Mouse (Mus musculus) testis, postnatal 10 days (tissue): ENCODE data around the gene Myo1d.

Source experiments
- DNase-seq: peaks from one replicate; pipeline ENCODE4 v3.0.0; 2021; ENCODE audit warnings: low spot score

The Myo1d gene

DNA sequence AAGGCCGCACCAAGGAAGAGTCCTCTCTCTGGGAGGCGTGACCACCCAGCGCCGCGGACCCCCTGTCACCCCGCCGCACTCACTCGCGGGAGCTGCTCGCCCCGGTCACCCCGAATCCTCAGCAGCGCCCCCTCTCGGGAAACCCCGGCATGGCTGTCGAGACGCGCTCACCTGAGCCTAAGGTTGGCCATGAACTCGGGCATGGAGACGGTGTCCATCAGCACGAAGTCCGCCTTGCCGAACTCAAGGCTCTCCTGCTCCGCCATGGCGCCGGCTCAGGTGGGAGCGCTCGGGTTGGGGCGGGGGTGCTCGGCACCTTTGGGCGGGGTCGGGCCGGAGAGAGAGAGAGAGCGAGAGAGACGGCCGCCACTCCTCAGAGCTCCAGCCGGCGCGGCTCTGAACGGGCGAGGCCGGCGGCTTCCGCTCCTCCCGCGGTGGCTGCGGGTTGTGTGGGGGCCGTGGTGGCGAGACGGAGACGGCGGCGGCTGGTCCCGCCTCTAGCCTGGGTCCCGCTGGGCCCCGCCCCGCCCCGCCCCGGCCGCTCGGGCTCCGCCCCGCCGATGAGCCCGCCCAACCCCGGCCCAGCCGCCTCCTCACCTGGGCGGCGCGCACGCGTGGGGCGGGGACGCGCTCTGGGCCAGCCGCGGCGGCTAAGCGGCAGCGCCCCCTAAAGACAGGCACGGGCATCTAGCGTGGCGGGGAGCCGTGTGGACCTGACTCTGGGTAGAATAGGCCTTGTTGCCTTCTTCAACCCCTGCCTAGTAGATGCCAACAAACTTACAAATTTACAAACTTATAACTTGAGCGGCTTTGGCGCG is at the start of gene Myo1d:
Myo1d (minus strand) TSS at position 499 of the 818 bp plus-strand sequence.
- DNase-seq: peak; percentile 95

DNA sequence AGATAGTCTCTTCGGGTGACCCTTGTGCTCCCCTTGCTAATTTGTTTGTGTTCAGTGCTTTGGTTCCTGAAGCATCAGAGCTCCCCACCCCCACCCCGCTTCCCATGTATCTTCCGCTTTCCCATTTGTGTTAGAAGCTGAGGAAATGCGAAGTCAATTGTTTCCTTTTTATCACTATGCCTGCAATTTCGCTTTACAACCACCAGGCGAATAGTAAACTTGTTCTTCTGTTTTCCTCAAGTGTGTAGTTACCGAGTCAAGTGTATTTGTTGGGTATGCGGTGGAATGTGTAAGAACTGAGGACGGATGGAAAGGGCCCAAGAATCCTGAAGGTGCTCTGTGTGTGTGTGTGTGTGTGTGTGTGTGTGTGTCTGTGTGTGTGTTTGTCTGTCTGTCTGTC is 42.0 kb upstream of the Myo1d start:
- DNase-seq: no peak

DNA sequence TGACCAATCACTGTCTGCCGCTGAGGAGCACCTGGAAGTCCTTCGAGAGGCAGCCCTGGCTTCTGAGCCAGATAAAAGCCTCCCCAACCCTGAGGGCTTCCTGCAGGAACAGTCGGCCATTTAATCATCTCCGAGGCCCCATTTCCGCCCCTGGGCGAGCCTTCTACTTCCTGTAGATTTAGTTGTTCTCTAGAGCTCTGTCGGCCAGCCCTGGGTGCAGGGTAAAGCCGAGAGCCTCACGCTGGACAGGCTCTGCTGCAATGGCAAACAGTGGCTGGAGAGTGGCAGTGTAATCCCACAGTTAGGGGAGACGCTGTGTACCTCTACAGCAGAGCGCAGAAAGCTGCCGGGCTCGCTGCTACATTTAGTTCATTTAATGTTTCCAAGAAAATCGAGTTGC is 41.5 kb upstream of the Myo1d start:
- DNase-seq: no peak

DNA sequence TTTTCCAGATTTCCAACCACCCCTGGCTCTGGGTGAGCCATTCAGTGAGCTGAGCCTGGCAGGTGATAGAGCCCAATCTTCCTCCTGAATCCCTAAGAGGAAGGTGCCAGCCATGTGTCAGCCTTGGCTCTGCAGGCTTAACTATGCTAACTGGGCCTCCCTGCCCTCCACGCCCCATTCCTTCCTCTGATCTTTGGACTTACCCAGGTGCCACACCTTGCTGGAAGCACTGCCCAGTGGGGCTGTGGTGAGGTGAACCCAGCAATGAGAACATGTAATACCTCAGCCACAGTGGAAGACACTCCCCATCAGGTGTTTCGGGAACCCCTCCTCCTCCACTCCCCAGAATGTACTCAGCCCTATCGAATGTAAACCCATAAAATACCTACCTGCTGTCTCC is 40.3 kb upstream of the Myo1d start:
- no peak for DNase-seq

DNA sequence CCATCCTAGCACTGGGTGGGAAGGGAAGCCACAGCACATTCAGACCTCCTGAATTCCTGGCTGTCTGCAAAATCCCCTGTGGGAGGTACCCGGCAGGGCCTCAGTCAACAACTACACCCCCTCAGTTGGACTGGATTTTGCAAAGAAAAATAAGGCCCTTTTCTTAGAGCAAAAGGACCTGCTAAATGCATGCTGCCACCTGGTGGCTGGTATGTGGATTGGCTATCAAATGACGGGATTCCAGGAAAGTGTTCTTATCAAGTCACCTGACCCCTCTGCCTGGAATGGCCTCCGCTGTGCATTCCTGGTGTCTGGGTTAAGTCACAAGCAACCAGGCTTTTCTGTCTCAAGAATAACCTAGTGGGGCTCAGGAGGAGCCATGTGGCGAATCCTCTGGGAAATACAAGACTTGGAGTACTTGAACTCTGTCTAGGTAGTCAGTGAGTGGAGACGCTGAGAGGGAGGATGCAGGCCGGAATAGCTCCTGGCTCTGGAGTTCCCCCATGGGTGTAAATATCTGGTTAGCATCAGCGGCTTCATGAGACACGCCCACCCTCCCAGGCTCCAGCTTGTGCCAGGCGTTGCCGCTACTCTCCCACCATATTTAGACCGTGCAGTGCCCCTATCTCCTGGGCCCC is 38.4 kb upstream of the Myo1d start:
- DNase-seq: peak; percentile 83

DNA sequence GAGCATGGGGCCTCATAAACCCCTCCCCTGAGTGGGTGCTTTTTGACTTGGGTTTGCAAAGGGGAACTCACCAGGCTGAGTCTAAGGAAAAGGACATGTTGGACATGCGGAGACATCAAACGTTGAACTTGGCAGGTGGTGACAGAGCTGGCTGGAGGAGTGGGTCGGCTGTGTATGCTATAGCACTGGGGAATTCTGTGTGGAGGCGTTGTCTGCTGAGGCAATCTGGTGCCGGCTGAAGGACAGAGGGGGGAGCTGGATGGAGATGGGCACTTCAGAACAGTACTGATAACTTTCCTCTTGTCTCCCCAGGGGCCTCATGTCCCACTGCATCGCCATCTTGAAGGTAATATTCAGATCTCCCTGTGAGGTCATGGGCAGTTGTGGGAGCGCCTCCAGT is 35.5 kb upstream of the Myo1d start:
- no peak for DNase-seq

DNA sequence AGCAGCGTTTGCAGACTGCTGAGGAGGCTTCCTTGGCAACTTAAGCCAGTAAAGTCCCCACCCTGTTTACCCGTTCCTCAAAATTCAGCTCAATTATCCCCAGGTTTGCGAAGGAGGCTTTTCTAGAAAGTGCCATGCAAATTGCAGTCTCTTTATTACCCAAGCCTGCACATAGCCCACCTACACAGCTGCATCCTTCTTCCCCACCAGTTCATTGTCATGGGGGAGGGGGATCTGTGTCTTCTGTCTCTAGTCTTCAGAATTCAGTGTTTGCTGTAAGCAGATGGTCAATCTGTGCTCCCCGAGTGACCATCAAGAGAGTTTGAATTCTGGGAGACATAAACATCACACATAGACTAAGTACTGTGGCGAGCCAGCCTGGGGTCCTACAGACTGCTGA is 31.3 kb upstream of the Myo1d start:
- DNase-seq: no peak

DNA sequence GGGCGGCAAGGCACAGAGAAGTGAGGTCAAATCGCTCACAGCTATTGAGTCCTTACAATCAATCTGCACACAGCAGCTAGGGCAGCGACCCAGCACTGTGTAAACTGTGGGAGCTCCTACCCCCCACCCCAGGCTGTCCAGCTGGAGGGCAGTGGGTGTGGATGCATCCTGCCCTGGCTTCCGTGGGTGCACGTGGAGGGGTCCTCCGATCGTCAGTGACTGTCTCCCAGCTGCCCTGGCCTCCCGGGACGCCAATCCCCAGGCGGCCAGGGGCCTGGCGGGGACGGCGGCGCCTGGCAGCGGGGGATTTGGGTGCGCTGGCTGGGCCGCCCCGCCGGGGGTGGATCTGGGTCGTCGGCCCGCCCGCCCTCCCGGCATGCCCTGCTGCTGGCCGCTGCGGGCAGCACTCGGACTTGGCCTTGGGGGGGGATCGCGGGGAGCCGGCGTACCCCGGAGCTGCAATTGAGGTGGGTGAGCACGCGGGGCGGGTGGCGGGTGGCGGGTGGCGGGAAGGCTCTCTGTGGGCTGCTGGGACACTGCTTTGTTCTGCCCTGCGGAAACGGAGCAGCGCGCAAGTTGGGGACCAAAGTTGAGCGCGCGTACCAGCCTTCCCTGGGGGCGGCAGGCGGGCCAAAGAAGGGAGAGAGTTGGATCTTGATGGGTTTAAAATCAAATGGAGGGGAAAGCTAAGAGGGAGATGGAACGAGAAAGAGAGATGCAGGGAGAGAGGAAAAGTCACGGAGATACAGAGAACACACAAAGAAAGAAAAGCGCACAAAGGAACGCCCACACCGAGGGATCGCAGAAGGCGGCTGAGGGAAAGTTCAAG is 30.4 kb upstream of the Myo1d start, which contains the start of gene Tmem98:
Tmem98 (plus strand) TSS at position 183 of the 829 bp plus-strand sequence.
- peak; percentile 53 for DNase-seq

DNA sequence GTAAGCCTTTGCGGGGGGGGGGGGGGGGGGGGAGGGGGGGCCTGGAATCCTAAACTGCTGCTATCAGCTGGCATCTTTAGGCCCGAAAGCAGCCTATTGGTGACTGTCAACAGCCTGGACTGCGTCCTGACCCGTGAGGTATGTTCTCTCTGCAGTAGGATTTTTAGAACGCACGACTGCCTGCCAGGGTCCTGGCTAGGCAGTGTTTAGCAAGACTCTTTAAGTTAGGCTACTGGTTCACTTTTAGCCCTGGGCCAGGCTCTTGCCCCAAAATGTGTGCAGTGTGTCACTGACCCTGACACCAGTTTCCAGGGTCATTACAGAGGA is 29.8 kb upstream of the Myo1d start:
- DNase-seq: no peak

DNA sequence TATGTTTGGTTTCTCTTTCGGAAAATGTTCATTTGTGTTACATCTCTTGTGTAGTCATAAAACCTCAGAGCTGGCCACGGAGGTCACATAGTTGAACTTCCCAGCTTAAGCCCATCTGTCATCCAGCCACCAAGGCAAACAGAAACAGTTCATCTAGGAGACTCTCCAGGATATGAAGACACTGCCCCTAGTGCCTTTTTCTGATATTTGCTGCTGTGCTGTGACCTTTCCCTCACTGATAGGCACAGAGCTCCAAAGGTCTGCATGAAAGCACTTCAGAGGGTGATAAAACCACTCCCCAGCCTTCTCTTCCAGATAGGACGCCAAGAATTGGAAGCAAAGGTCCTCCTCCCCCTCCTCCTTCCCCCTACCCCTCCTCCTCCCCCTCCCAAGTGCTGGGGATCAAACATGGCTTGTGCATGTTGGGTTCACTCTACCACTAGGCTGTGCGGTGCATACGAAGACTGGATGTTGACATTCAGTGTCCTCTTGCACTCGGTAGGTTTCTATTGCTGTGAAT is 28.8 kb upstream of the Myo1d start:
- DNase-seq: no peak

DNA sequence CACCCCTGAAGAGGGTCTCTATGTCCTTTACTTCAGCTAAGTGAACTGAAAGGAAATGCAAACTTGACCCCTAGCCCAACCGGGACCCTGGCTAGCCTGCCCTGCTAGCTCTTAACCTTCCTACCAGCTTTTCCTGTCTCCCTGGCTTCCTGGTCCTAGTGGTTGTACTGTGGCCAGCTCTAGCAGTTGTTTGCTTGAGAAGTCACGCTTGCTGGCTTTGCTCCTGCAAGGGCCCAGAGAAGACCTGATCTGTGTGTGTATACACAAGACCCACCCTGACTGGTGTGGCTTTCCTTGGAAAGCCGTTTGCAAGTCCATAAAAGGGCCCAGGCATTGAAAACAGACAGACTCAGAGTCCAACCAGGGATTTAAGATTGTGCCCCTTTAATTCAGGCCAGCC is 22.9 kb upstream of the Myo1d start:
- DNase-seq: no peak

DNA sequence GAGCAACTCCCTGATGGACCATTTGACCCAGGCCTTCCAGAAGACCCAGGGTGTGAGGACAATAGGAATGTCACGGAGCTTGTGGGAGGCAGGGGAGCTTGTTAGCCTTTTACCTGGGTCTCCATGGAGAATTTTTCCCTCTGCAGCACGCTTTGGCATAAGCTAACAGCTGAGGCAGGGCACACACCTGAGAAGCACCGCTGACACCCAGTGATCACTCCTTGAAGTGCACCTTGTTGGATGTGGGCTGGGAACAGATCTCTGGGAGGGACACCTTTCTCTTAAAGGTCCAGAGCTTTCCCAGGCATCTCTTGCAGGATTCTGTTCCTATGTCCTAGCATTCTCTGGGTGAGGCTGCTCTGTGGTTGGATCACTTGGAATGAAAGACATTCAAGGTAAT is 20.2 kb upstream of the Myo1d start:
- no peak for DNase-seq

DNA sequence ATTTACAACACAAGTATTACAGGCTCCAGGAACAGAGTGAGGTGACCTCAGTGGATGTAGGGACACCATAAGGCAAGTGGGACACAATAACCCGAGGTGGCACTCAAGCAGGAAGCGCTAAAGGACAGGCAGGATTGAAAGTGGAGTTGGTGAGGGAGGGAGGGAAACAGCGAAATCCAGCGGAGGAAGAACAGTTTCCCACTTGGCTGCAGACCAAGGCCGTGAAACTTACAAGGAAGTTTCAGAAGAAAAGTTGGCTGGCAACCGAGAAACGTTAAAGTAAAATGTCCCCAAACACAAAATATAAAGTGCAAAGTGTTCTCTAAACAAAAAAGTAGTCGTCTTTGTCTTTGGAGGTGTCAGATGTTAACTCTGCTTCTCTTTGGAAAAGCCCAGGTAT is 15.6 kb upstream of the Myo1d start:
- DNase-seq: peak; percentile 55

DNA sequence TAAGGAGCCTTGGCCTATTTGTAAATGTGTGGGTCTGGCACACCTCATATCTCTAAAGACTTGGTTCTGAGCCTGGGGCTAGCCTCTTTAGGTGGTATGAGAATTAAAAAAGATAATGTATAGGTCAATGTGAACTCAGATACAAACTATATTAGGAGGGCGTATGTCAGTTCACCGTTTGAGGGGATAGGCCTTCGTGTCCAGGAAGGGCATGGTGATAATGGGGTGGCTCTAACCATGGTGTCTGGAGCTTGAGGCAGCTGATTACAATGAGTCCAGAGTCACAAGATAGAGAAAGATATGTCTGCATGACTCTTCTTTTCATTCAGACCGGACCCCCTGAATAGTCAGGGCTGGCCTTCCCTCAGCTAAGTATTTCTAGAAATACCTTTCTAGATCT is 14.5 kb upstream of the Myo1d start:
- no peak for DNase-seq

DNA sequence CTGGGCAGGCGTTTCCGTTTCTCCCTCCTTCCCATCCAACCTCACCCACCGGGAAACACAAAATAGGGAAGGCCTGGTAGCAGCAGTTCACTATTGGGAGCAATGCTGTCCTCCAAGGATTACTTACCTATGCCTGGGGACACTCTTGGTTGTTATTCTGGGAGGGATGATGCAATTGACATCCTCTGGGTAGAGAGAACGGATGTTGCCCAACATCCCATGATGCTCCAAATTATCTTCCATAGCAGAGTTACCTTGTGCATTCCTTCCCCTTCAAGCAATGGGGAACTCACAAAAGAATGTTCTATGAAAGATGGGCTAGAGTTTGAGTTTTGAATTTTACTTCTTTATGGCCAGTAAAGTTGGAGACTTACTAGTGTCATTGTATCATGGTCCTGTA is 13.6 kb upstream of the Myo1d start:
- DNase-seq: no peak

DNA sequence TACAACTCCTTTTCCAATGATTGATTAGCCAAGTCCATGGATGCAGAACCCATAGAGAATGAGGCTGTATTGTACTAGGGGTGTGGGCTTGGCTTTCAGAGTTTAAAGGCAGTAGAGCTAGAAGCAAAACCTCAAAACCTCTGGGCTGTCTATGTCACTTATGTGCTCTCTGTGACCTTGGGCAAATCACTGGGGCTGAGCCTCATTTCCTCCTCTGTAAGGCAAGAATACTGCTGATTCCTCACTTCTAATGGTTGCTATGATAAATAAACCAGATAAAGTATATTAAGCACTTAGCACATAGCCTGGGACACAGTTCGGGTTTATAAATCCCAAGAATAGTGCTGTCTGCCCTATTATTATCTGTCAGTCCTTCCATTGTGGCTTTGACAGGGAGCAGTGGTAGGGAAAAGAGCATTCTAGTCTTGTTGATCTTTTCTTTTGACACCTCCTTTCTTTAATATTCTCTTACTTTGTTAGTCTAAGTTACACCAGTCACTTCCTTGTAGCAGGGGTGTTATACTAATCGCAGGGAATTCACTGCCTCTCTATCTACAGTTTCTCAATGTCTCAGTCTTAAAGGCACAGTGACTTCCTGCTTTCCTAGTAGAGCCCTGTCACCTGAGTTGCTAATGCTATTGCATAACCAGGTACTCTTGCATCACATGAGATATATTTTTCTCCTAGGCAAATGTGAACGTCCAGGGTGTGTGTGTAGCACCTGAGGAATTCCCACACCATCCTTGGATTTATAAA is 12.0 kb upstream of the Myo1d start:
- no peak for DNase-seq

DNA sequence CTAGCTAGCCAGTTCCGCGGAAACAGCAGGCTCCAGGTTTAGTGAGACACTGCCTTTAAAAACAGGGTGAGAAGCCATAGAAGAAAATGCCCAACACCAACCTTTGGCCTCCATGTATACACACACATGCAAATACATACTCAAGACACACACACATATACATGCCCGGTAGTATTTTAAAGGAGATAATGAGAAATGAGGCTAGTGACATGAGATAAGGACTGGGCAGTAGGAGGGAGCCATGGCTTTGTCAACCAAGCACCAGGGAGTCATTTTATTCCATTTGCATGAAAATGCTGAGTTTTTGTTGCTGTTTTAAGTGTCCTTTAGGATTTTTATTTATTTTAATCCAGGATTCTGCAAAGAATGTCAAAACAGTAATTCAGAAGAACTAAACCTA is 10.6 kb upstream of the Myo1d start:
- DNase-seq: no peak

DNA sequence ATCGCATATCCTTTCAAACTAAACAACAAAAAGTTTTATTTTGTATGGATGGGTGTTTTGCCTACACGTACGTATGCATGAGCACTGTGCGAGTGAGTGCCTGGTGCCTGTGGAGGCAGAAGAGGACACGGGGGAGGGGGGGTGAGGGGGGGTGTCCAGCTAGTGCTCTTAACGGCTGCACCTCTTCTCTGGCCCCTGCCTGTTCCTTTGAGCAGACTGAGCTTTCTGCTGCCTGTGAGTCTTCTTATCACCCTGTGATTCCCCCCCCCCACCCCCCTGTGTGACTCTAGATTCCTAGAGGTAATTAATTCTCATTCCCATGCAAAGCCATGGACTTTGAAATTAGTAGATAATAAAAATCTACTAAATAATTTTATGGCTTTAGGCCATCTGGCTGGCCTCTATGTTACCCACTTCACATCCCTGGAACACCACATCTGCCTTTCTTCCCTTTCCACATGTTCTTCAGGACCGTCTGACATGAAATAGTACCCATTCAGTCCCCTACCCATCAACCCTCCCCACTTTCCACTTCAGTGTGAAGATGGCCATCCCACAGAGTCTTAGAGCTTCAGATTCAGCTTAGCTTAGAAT is 9.9 kb upstream of the Myo1d start:
- no peak for DNase-seq

DNA sequence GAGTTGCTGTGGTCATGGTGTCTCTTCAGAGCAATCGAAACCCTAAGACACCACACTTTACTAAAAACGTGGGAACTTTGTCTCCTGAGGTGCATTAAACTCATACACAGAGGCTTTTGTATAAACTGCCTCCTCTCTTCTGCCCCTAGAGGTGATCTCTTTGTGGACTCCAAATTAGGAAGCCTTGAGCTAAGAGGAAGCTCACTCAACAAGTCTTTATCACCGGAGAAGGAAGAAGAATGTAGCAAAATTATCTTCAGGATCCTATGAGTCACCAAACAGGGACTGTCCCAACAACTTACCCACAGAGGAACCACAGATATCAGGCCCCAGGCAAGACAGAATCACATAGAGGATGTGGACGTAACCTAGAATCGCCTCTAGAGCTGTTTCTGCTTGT is 5.8 kb upstream of the Myo1d start:
- DNase-seq: no peak

DNA sequence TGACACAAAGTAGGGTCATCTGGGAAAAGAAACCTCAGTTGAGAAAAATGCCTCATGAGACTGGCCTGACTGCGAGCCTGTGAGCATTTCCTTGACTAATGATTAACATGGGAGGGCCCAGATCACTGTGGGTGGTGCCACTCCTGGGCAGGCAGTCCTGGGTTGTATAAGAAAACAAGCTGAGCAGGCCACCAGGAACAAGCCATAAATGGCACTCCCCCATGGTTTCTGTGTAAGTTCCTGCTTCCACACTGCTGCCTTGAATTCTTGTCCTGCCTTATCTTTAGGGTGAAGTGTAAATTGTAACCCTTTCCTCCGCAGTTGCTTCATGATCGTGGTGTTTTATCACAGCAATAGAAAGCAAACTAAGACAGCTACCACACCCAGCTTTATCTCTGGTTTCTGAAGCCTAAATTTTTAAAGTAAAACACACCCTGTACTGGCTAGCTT is 4.5 kb upstream of the Myo1d start:
- DNase-seq: no peak

DNA sequence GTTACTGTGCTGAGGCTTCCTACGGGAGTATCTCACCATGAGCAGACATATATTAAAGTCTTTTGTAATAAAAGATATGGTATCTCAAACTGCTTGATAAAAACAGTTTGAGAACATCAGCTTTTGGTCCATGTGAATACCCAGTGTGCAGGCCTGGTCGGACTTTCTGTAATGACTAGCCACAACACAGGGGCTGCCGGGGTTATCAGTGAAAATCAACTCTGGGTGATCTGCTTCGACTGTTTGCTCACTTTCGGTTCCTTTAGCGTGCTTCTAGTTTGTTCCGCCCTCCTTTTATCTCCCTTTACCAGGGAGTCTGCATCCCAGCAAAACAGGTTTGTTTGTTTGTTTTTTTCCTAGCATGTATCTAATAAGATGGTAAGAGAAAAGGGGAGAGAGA is 3.6 kb upstream of the Myo1d start:
- no peak for DNase-seq

DNA sequence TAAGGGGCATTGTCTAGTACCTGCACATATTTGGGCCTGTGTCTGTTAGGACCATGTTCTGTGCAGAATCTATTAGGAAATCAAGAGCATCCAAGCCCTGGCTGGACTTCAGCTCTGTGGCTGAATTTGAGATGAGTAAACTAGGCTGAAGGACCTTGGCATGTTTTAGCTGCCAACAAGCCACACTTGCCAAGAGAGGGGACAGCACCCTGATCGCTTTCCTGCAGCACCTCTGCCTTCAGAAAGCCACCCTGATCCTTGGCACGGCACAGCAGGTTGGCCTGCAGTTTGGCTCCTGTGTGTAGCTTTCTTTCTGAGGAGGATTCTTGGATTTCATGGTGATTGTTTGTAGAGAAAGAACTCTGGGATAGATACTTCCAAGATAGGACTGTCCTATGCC is 1.7 kb upstream of the Myo1d start:
- DNase-seq: no peak
